Mouse (Mus musculus) yolk sac, embryonic 10.5 days (tissue): ENCODE measurements around the gene Ift80.
A peak's percentile ranks its signal among the peaks of the same experiment; 100 is the strongest.
"Not testable (repeated sequence)": the region's sequence is repeated elsewhere in the genome, so short reads cannot be mapped to it uniquely, and the experiment has no call there.

Source experiments
- DNase-seq: peaks from one replicate; pipeline ENCODE4 v3.0.0-alpha.2; 2017; ENCODE audit warnings: low spot score

Ift80 gene

GRCm38 (mm10) chr3:68935498-68935897, 68.9 kb downstream of the Ift80 start:
- no peak for DNase-seq

- no peak for DNase-seq
Observed at GRCm38 (mm10) chr3:68934259-68934658, 70.1 kb downstream of the Ift80 start.

GRCm38 (mm10) chr3:68928619-68929018, 75.8 kb downstream of the Ift80 start:
- DNase-seq = peak; percentile 55

GRCm38 (mm10) chr3:68907509-68907908, 96.9 kb downstream of the Ift80 start:
- DNase-seq = no peak

- DNase-seq = no peak
Observed at GRCm38 (mm10) chr3:68904902-68905778, 99.2 kb downstream of the Ift80 start.

- DNase-seq = not testable (repeated sequence)
Observed at GRCm38 (mm10) chr3:68902636-68903035, 101.7 kb downstream of the Ift80 start.

GRCm38 (mm10) chr3:68897154-68897553, 107.2 kb downstream of the Ift80 start:
- no peak for DNase-seq

- no peak for DNase-seq
Observed at GRCm38 (mm10) chr3:68895426-68895825, 108.9 kb downstream of the Ift80 start.

- no peak for DNase-seq
Observed at GRCm38 (mm10) chr3:68886845-68887244, 117.5 kb downstream of the Ift80 start.

- DNase-seq = no peak
Observed at GRCm38 (mm10) chr3:68874079-68874478, 130.3 kb downstream of the Ift80 start.

- DNase-seq = no peak
Observed at GRCm38 (mm10) chr3:68870568-68870950, 133.8 kb downstream of the Ift80 start.

- peak; percentile 37 for DNase-seq
Observed at GRCm38 (mm10) chr3:68869691-68870567, 134.4 kb downstream of the Ift80 start.

GRCm38 (mm10) chr3:68869211-68869690, 135.1 kb downstream of the Ift80 start, which contains the start of gene 1110032F04Rik:
TSS of gene 1110032F04Rik (plus strand) at chr3:68869586.
- DNase-seq = peak; percentile 48

- no peak for DNase-seq
Observed at GRCm38 (mm10) chr3:68852414-68852813, 152.0 kb downstream of the Ift80 start.

GRCm38 (mm10) chr3:68848323-68848722, 156.0 kb downstream of the Ift80 start:
- DNase-seq = no peak

- DNase-seq = no peak
Observed at GRCm38 (mm10) chr3:68844025-68844424, 160.3 kb downstream of the Ift80 start.
